In genomic region chr8:69271203-69271554, GRCm38 (mm10) we compare ENCODE assay signal across 8 mouse cellular contexts. TPM values are rescaled to one million over a fixed set of nuclear protein-coding genes. Genes with fewer than 3 reads are reported as not detected.
A peak's percentile ranks its signal among the peaks of the same experiment; 100 is the strongest.
DNase-seq lines count a peak whose midpoint lies in the region; ATAC-seq and TF ChIP-seq lines count a peak whose summit lies in the region.

No protein-coding gene starts in this region.

- H3K27me3 ChIP-seq in heart, embryonic 15.5 days: no peaks in the 10 kb centered on the region
- H3K27me3 ChIP-seq in G1E (ENCODE audit: insufficient read depth, low read length): peaks cover 20% of the 10 kb centered on the region
- H3K27me3 ChIP-seq in hindbrain, embryonic 10.5 days (ENCODE audit: insufficient read depth, poor library complexity, severe bottlenecking): no peaks in the 10 kb centered on the region
- no peaks in the 10 kb centered on the region for H3K27me3 ChIP-seq in midbrain, embryonic 10.5 days (ENCODE audit: low read depth, poor library complexity, severe bottlenecking)

- peak; percentile 54 for ATAC-seq in heart, embryonic 15.5 days (replicated peaks; ENCODE audit: insufficient number of reproducible peaks, insufficient read depth, low FRiP score, low read depth)
- no peak for ATAC-seq in G1E (ENCODE audit: extremely low read depth, insufficient number of reproducible peaks, low FRiP score, poor library complexity, severe bottlenecking)

- peaks cover 5% of the 10 kb centered on the region; the same call in 1 of the 2 replicates for H3K36me3 ChIP-seq in heart, embryonic 15.5 days
- no peaks in the 10 kb centered on the region for H3K36me3 ChIP-seq in G1E (replicated peaks)
- H3K36me3 ChIP-seq in hindbrain, embryonic 10.5 days: peaks cover 30% of the 10 kb centered on the region
- H3K36me3 ChIP-seq in midbrain, embryonic 10.5 days: peaks cover 31% of the 10 kb centered on the region

- peak overlapping the region; percentile 77 for H3K4me3 ChIP-seq in heart, embryonic 15.5 days
- peak overlapping the region; percentile 39; the same call in 1 of the 2 replicates for H3K4me3 ChIP-seq in G1E (ENCODE audit: low read depth, low read length)
- peak overlapping the region; percentile 65 for H3K4me3 ChIP-seq in hindbrain, embryonic 10.5 days
- H3K4me3 ChIP-seq in midbrain, embryonic 10.5 days: peak overlapping the region; percentile 70

- intact Hi-C loops in heart, postnatal 14 days (cut with DNase I): loop anchor here (5.0 kb wide), 2 partner anchors 64 to 154 kb away; partner anchors contain the start of gene Zfp930
- intact Hi-C loops in gastrocnemius, postnatal 36 days (cut with DNase I): loop anchor here (2.0 kb wide), 1 partner anchor 154 kb away; no protein-coding TSS in a partner anchor

- H3K27ac ChIP-seq in heart, embryonic 15.5 days: peak overlapping the region; percentile 71
- H3K27ac ChIP-seq in hindbrain, embryonic 10.5 days: peak overlapping the region; percentile 91
- peak overlapping the region; percentile 91 for H3K27ac ChIP-seq in midbrain, embryonic 10.5 days (replicated peaks)

- no peak for DNase-seq in heart, postnatal 14 days
- no peak for DNase-seq in G1E (ENCODE audit: low spot score)
- no peak for DNase-seq in hindbrain, embryonic 10.5 days (ENCODE audit: low spot score)
- no peak for DNase-seq in midbrain, embryonic 10.5 days (ENCODE audit: low spot score)
- no peak for DNase-seq in gastrocnemius, postnatal 36 days
- DNase-seq in right cerebral cortex, postnatal 10 days (ENCODE audit: low spot score in 2 of 2): no peak
- DNase-seq in ovary, postnatal 14 days (ENCODE audit: low spot score): no peak

- no peak for TF ChIP-seq CTCF in G1E (IDR thresholded peaks at IDR 0.05; ENCODE audit: low read depth, low read length)

- H3K9me3 ChIP-seq in heart, embryonic 15.5 days (replicated peaks): no peaks in the 10 kb centered on the region
- no peaks in the 10 kb centered on the region for H3K9me3 ChIP-seq in G1E (replicated peaks)
- H3K9me3 ChIP-seq in hindbrain, embryonic 10.5 days: peaks cover 20% of the 10 kb centered on the region; the same call in 1 of the 2 replicates
- H3K9me3 ChIP-seq in midbrain, embryonic 10.5 days (replicated peaks): peaks cover 6% of the 10 kb centered on the region

- H3K9ac ChIP-seq in heart, embryonic 15.5 days: peak overlapping the region; percentile 78

- 13% methylated on average over 6 of the region's 6 CpGs for WGBS in heart, embryonic 15.5 days
- 15% methylated on average over 6 of the region's 6 CpGs for WGBS in hindbrain, embryonic 10.5 days
- WGBS in midbrain, embryonic 10.5 days: 14% methylated on average over 6 of the region's 6 CpGs

- H3K4me1 ChIP-seq in heart, embryonic 15.5 days (replicated peaks): peaks cover 8% of the 10 kb centered on the region; the same call in 1 of the 2 replicates
- 0 out of 2 replicates have a peak, but pooled peaks cover 2% of the 10 kb centered on the region for H3K4me1 ChIP-seq in G1E (ENCODE audit: insufficient read depth, low read depth, low read length)
- peaks cover 15% of the 10 kb centered on the region for H3K4me1 ChIP-seq in hindbrain, embryonic 10.5 days (replicated peaks)
- peaks cover 15% of the 10 kb centered on the region for H3K4me1 ChIP-seq in midbrain, embryonic 10.5 days

- peak overlapping the region; percentile 71 for H3K4me2 ChIP-seq in heart, embryonic 15.5 days

RNA-seq across cellular contexts. Expression of gene D130040H23Rik, which starts 0.3 kb away (rescaled TPM):
- polyA plus RNA-seq in heart, embryonic 15.5 days (2015; fragmentation: Nextera tagmentation; extraction: Ambion mirVana): 3.5 and 4.0 TPM in 2 replicates
- total RNA-seq in heart, postnatal 14 days (2021): 1 to 10 TPM; 2.1 to 2.6 TPM
- total RNA-seq in G1E (2014; fragmentation: Nextera tagmentation) (0.90 and 2.5 TPM in 2 replicates), G1E (2017) (0.87 and 0.93 TPM in 2 replicates)
- not detected in 2 replicates for polyA plus RNA-seq in G1E (2012)
- polyA plus RNA-seq in hindbrain, embryonic 10.5 days (2016; fragmentation: Nextera tagmentation; extraction: Ambion mirVana): 4.7 and 5.6 TPM in 2 replicates
- polyA plus RNA-seq in midbrain, embryonic 10.5 days (2016; fragmentation: Nextera tagmentation; extraction: Ambion mirVana): 6.7 and 9.2 TPM in 2 replicates
- total RNA-seq in gastrocnemius, postnatal 36 days (2021): under 1 TPM; 0.38 to 0.39 TPM
